Mouse (Mus musculus) c-Kit-negative CD71-positive TER-119-positive erythroid progenitor cells, embryonic 14.5 days (primary cell): ENCODE results near the gene Chd2.
"Not testable (repeated sequence)": the region's sequence is repeated elsewhere in the genome, so short reads cannot be mapped to it uniquely, and the experiment has no call there.

Experiments used
- DNase-seq: peaks from one replicate; pipeline ENCODE4 v3.0.0-alpha.2; 2013; ENCODE audit warnings: low read depth, low spot score

Gene Chd2

DNA sequence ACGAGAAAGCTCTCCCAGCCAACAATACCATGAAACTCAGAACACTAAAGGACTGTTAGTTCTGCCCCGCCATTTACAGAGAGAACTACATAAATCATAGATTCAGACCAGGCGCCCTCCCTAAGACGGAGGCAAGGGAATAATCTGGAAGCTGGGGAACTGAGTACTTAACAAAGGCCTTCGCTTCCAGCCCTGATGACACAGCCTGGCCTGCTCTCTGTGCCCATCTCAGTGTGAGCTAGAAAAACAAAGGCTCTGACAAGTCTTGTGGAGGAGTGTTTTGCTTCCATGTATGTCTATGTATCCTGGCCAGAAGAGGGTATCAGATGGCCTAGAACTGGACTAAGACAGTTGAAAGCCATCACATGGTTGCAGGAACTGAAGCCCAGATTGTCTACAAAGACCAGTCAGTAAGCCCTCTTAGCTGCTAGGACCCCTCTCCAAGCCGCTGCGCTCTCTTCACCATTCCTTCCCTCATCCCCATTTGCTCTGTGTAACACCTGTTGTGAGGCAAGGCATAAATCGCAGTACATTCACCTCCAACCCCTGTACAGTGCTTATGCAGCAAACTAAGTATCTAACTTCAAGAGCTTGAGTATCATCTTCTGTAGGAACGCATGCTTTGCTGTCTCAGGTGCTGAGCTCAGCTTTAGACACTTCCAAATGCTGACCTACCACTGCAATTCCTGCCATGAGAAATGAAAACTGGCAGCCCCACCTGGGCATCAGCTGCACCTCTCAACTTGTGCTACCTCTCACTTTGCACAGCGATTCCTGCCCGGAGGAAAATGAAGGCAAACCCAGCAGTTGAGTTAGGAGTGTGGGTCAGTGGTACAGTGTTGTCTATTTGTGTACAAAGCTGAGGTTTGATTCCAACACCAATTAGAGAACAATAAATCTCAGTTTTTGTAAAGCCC, 20.1 kb downstream of the Chd2 start:
- no peak for DNase-seq

DNA sequence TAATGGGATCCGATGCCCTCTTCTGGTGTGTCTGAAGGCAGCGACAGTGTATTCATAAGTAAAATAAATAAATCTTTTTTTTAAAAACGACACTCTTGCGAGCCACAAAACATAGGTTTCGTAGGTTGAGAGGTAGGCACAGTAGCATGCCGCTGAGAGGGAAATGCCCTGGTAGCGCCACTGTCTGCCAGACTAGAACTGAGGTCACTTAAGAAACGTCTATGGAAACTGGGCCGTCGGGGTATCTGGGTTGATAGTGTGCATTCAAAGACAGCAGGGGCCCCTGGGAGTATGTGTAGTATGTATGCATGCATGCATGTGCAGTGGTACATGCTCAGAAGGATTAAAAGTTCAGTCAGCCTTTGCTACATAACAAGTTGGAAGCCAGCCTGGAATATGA, 21.4 kb downstream of the Chd2 start:
- DNase-seq: no peak

DNA sequence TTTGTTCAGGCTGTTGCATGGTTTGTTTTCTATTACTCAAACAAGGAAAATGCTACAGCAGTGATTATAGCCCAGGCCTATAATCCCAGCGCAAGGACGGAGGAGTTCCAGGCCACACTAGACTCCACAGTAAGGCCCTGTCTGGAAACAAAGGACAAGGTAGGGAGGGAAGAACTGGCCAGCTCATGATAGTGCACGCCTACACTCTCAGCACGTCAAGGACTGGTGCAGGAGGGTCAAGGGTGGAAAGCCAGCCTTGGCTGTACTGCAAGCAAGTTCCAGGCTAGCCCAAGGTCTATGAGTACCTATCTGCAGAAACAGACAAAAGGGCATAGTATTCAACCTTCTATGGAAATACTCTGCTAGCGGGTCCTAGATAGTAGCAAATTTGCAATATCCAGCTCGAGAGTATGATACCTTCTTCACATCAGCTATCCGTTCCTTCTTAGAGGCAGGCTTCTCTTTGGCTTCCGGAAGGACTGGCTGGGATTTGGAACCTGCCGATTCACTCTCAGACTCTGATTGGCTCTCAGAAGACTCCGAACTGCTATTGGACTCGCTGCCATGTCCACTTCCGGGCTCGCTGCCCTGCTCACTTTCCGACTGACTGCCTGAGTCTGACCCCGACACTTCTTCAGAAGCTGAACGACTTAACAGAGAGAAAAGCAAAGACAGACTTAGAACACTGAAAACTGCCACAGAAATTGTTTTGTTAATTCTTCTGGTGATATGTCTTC, 22.4 kb downstream of the Chd2 start:
- no peak for DNase-seq

DNA sequence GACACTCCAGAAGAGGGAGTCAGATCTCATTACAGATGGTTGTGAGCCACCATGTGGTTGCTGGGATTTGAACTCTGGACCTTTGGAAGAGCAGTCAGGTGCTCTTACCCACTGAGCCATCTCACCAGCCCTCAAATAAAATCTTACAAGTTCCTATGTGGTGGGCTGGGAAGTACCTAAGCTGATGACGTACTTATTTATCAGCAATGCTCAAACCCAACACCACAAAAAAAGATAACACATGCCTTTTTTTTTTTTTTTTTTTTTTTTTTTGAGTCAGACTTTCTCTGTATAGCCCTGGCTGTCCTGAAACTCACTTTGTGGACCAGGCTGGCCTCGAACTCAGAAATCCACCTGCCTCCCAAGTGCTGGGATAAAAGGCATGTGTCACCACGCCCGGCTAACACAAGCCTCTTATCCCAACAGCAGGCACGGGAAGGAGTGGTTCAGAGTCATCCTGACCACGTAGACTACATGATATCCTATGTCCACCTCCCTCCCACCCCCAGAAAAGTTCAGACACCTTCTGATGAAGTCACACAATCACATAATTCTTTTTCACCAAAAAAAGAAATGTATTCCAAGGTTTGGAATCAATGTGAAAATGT, 23.2 kb downstream of the Chd2 start:
- not testable (repeated sequence) for DNase-seq

DNA sequence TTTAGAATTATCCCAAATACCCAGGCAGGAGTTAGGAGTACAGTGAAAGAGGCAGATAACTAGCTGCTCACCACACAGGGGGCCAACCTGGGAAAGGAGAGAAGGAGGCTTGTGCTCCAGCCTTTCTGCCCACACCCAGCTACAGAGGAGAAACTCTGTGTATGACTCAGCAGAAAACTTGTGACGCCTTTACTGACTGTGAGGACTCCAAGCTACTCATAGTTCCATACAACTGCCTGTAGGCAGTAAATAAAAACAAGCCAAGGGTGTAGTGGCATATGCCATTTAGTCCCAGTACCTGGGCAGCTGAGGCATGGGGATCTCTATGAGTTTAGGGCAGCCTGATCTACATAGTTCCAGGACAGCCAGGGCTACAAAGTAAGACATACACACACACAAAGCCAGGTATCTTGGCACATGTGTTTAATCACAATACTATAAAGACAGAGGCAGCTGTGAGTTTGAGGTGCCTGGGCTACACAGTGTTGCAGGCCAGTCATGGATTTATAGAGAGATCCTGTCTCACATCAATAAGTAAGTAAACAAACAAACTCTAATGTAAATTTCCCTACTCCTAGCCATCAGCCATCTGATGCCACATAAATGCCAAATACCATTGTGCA, 24.1 kb downstream of the Chd2 start:
- DNase-seq: peak; percentile 91

DNA sequence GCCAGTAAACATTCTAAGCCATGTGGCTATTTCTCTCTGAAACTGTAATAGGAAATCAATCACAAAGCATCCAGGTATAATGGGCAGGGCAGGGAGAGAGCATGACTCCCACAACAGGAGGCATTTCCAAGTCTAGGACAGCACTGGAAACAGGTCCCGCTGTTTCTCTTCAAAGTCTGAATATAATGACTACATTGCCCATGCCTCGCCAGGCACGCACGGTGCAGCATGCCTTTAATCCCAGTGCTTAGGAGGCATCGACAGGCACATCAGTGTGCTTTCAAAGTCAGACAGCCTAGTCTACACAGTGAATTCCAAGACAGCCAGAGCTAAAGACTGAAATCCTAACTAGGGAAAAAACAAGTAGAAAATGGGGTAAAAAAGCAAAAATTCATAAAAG, 24.8 kb downstream of the Chd2 start:
- no peak for DNase-seq

DNA sequence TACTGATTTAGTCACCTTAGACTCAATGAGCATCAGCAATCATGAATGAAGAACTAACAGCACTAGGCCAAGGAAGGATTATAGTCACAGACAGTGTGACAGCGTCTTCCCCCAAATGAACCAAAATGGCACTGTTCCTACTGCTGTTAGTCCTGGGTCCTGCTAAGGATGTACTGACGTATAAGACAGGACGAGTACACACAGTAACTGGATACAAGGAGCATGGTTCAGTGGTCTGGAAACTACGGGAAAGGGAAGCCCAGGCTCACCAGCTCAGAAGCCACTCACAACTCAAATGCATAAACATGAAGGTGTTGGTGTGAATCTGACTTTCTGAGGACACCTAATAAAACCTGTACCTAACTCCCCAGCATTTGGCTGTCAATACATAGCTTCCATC, 27.1 kb downstream of the Chd2 start:
- no peak for DNase-seq

DNA sequence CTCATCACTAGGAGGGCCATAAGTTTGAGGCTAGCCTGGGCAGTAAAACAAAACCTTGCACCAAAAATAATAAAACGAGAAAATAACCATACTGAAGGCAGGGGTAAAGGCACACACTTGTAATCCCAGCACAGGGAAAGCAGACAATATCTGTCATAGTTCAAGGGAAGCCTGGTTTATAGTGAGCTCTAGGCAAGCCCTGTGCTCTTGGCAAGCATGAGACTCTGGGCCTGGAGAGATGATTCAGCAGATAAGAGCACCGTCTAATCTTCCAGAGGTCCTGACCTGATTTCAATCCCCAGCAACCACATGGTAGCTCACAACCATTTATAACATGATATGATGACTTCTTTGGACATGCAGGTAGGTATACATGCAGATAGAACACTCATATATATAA, 29.2 kb downstream of the Chd2 start:
- DNase-seq: no peak

DNA sequence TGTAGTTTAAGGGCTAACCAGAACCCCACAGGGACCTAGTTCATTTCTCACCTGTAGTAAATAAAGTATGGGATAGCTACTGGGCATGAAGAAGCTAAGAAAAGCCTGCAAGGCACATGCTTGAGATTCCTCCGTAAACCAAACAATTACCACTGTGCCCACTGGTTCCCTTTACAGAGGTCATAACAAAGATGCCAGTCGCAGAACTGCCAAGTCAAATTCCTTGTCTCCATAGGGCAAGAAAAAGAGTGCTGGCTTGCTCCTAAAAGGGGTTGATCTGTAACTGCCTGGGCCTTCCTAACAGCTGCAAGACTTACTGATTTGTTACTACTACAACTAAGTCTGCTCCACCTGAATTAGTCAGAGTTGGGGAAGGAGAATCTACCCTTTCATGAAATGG, 32.9 kb downstream of the Chd2 start:
- DNase-seq: no peak

DNA sequence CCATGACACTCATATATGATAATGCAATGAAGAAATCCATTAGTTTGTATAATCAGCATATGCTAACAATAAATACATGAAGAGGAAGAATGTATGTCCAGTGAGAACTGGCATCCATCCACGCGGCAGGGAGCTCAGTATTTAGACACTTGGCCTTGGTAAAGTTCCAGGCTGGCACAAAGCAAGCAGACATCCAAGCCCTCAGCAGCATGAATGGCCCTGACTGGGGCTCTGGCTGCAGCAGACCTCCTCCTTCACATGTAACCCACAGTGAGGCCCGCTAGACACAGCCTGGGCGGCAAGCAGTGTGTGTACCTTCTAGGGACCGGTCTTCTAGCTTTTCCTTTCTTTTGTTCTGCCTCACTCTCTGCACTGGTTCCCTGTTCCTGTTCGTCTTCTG, 34.1 kb downstream of the Chd2 start:
- DNase-seq: no peak

DNA sequence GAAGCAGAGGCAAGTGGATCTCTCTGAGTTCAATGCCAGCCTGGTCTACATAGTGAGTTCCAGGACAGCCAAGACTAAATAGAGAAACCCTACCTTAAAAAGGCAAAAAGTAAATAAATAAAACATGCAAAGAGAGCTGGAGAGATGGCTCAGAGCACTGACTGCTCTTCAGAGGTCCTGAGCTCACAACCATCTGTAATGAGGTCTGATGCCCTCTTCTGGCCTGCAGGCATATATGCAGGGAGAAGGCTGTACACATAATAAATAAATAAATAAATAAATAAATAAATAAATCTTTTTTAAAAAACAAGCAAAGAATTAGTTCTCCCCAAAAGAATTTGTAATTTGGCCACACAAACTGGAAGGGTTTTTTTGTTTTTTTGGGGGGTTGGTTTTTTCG, 34.8 kb downstream of the Chd2 start:
- DNase-seq: no peak

DNA sequence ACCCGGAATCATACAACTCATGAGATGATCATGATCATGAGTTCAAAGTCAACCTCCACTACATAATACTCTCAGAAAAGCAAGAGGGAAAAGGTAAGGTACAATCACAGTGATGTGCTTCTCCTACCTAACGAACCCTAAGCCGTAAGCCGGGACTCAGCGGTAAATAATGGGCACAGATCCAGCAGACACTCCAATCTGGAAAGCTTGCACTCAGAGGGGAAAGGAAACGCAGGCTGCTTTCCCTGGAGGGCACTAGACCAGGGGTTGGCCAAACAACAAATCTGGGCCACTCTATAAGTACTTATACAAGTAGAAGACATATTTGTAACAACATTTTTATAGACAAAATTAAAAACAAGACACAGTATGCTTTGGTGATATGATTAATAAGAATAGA, 36.4 kb downstream of the Chd2 start:
- DNase-seq: no peak

DNA sequence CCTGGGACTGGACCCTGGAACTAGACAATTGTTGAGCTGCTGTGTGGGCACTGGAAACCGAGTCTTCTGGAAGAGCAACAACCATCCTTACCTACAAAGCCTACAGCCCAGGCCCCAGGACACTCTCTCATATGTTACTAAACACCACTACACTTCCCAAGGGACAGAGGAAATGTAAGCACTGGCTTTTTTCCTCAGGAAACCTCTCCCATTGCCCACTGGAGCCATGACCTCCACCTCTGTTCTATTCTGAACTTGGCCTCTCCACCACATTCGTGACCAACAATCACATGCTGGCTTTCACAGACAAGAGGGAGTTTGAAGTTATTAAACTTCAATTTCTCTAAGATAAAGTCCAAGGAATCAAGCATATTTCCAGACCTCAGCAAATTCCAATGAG, 43.4 kb downstream of the Chd2 start:
- no peak for DNase-seq

DNA sequence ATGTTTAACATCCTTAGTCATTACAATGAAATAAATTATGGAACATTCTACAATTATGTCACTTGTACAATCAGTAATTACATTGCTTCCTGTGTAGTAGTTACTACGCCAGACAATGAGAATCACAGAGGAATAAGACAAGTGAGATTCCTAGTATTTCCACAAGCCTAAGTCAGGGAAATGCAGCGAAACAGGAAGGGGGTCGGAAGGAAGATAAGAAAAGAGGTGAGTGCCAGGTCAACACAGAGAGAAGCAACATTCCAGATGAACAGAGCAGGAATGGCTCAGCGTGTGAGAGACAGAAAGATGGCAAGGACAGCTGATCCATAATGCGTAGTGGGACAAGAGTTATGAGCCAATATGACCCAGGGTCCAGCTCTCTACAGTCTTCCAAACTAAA, 52.4 kb downstream of the Chd2 start:
- DNase-seq: no peak

DNA sequence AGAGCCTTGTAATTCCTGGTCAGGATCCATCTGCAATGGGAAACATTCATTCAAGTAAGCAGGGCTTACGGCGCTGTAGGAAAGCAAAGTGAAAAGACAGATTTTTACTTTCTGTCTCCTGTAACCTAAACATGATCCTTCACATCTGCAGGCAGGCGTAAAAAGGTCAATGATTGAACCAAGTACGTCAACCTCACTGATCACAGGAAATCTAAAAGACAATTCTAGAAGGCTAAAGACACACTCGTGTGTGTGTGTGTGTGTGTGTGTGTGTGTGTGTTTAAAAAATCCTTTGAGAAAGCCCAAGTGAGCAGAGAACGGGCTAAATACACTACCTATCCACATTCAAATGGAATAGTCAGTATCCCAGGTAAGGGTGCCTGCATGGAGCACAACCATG, 60.5 kb downstream of the Chd2 start:
- DNase-seq: no peak

DNA sequence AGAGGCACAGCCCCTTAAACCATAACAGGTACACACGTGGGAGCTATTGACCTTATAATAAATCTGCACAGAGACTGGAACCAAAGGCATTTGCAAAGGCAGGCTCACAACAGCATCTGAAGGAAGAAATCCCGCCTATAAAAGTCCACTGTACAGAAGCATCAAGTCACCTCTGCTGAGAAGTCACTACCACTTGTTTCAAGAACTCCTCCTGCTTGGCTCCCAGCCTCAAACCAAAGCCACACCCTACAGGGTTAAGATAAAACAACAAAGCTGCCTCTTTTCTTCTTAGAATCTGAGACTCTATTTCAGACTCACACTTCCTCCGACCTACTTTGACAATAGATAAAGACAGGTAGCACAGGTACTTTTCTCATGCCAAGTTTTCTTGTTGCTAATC, 62.1 kb downstream of the Chd2 start:
- DNase-seq: no peak

DNA sequence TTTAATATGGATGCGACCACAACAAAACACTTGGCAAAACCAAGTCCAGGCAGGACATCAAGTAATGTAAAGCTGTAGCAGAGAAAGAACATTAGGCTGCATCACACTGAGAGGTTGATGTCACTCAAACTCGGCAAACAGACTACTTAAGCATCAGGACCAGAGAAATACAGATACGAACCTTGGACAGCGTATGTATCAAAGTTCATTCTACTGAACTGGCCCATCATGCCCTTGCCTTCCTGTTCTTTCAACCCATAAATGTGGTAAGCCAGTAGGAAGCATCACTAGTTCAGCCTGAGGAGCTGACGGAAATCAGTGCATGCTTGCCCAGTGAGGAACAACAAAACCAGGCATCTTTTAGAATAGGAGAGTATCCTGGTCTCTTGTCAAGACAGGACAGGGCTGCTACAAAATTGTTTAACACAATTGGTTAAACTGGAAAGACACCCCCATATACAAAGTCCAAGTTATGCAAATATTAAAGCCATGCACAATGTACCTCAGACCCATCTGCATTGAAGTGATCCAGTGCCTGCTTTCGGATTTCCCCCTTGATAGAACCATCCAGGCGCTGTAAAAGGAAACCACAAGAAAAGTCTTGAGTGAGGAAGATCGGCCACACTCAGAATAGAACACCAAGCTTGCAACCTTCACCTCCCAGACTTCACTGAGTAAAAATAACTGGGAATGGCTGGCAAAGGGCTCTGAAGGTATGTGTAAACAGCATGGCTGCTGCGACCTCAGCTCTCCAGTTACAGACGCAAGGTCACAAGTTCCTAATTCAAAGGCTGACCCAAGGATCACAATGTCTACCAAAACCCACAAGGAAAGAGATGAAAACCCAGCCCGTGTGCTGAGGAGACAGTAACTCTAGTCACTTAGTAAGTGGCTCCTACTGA, 63.2 kb downstream of the Chd2 start:
- DNase-seq: no peak

DNA sequence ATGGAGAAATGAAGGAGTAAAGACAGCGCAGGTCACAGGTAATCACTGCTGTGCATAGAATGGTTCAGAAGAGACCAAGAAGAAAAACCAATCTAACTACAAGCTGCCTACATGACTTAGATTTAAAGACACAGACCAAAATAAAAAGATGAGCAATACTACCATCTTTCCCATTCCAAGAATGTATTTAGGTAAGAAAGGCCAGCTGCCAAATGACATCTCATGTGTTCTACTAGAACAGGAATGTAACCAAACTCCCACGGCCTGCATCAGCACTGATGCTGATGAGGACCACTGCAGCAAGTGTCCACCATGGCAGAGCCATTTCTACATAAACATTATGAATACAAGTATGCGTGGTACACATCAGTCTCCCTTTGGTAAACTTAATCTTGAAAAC, 73.9 kb downstream of the Chd2 start:
- DNase-seq: no peak

DNA sequence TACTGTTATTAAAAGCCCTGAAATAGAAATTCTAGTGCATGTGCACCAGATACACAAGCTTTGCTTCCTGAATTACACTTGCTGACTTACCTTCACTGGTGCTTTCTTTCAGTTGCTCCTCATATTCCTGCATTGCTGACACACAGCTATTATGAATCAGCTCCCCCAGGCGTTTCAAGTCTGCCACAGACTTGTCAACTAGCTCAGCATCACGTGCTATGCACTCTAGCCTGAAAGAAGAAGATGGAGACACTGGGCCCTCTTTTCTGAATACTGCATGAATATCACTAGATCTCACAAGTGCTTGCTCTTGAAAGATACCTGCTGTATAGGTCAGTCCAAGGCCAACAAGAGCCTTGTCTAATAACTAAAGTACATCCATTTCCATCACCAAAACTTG, 78.1 kb downstream of the Chd2 start:
- no peak for DNase-seq

DNA sequence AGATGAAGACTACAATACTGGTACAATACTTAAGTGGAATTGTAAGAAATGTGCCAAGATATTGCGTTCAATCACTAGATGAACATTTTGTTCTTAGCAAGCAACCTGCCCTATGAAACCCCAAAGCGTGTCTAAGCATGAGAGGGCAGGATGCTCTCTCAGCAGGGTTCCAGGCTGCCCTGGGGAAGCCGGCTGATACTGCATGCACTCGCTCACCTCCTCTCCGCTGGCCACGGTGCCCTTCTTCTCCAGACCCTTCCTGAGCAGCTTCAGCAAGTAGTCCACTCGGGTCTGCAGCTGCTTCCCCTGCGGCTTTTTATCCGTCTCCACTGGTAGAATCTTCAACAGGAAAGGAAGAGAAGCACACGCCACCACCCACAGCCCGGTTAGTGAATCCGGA, 87.5 kb downstream of the Chd2 start:
- DNase-seq: no peak

DNA sequence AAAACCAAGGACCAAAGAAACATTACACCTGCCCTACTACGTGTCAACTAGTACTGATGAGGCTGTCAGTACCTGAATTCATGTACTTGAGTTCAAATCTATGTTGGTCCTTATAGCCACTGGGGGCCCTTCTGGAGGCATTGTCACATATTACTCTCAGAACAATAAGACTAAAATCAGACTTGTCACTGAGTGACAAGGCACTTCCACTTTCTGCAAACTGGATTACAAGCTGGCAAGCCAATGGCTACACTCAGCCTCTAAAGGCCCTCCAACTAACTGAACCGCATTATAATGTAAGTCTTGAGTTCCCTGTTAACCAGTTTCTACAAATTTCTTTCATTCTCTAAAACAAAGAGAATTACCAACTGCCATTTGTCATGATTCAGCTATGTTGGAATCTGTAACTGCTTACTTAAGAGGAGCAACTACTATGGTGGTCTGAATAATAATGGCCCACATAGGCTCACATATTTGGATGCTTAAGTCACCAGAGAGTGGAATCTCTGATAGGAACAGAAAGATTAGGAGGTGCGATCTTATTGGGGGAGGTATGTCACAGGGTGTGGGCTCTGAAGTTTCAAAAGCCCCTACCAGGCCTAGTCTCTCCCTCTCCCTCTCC, 89.3 kb downstream of the Chd2 start:
- no peak for DNase-seq
